Mouse (Mus musculus) thymus, adult 2 months (tissue): ENCODE measurements around the gene Spty2d1.

ENCODE experiments used
- CTCF ChIP-seq: fragments of 200-500 bp; IDR thresholded peaks from 2 replicates; pipeline ENCODE4 v1.5.1; 2012; ENCODE audit warnings: mild to moderate bottlenecking, control low read depth, low read length, moderate library complexity, borderline replicate concordance; ENCODE audit not compliant: control insufficient read depth, poor library complexity, insufficient read depth; ENCODE audit errors: extremely low read depth
- POLR2A ChIP-seq: fragments of 200-500 bp; IDR thresholded peaks from 2 replicates; pipeline ENCODE4 v1.6.1; 2012; ENCODE audit warnings: mild to moderate bottlenecking, low read length, control low read depth, moderate library complexity; ENCODE audit not compliant: control insufficient read depth, poor library complexity, insufficient read depth; ENCODE audit errors: extremely low read depth

GRCm38 (mm10) chr7:47022482-47022881 lies 14.3 kb upstream of the Spty2d1 start:
- TF ChIP-seq CTCF = no peak
- no peak for TF ChIP-seq POLR2A
